Mouse (Mus musculus) frontal cortex, postnatal 10 days (tissue): ENCODE measurements around the gene Mr1.
A peak's percentile ranks its signal among the peaks of the same experiment; 100 is the strongest.

Experiments
- DNase-seq, 2 experiments: peaks; one replicate each; pipeline ENCODE4 v3.0.0; 2022; ENCODE audit warnings: low spot score in 2 of 2, mixed read lengths in 1 of 2

Mr1 gene

GRCm38 (mm10) chr1:155093971-155094707 lies 52.5 kb downstream of the Mr1 start:
- no peak for DNase-seq

GRCm38 (mm10) chr1:155093145-155093791 lies 53.3 kb downstream of the Mr1 start:
- no peak for DNase-seq

GRCm38 (mm10) chr1:155091842-155092800 lies 54.5 kb downstream of the Mr1 start:
- peak; percentile 57 to 72 for DNase-seq

- DNase-seq = no peak
Measured at GRCm38 (mm10) chr1:155091374-155091841, 55.2 kb downstream of the Mr1 start.

- no peak for DNase-seq
Measured at GRCm38 (mm10) chr1:155090736-155091135, 55.9 kb downstream of the Mr1 start.

GRCm38 (mm10) chr1:155090327-155090726 lies 56.3 kb downstream of the Mr1 start:
- DNase-seq = no peak

- DNase-seq = no peak
Measured at GRCm38 (mm10) chr1:155088847-155089603, 57.6 kb downstream of the Mr1 start.

- no peak for DNase-seq
Measured at GRCm38 (mm10) chr1:155088046-155088445, 58.6 kb downstream of the Mr1 start.

GRCm38 (mm10) chr1:155086893-155087292 lies 59.7 kb downstream of the Mr1 start:
- no peak for DNase-seq

- DNase-seq = no peak
Measured at GRCm38 (mm10) chr1:155086416-155086815, 60.2 kb downstream of the Mr1 start.

GRCm38 (mm10) chr1:155084839-155085238 lies 61.8 kb downstream of the Mr1 start:
- no peak for DNase-seq

- DNase-seq = peak; percentile 89 to 94
Measured at GRCm38 (mm10) chr1:155083271-155084265, 63.0 kb downstream of the Mr1 start.

GRCm38 (mm10) chr1:155082965-155083268 lies 63.7 kb downstream of the Mr1 start:
- no peak for DNase-seq

- no peak for DNase-seq
Measured at GRCm38 (mm10) chr1:155082158-155082964, 64.3 kb downstream of the Mr1 start.

GRCm38 (mm10) chr1:155077675-155078074 lies 68.9 kb downstream of the Mr1 start:
- no peak for DNase-seq
